Comparison of ENCODE assay signal across 15 mouse cellular contexts in the genomic region with DNA sequence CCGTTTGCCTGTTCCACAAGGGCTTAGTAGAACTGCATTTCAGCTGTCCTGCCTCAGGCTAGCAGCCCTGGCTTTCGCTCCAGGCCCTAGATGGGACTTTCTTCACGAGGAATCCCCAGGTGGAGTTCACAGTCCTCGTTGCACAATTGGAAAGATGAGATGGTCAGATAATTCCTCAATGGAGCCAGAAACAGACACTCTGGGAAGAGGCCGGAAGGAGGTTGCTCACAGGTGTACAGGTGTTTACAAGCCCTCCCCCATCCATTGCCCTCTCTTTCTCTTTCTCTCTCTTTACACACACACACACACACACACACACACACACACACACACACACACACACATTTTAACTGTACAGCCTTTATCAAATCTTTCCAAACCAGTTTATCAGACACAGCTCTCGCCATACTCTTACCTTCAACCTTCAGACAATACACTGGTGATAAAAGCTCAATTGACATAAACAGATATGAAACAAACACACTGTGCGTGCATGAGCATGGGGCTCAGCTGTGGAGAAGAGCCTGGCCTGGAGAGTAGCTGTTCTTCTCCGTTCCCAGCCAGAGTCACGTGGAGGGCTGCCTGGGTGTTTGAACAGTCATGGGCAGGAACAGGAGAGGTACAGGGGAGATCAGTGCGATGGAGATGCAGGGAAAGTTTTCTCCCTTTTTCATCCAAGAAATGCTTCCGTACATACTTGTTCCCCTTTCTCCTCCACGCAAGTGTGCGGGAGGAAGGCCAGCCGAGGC. TPM values are rescaled to one million over a fixed set of nuclear protein-coding genes. Genes with fewer than 3 reads are reported as not detected.
A peak's percentile ranks its signal among the peaks of the same experiment; 100 is the strongest.
DNase-seq lines count a peak whose midpoint lies in the region; ATAC-seq and TF ChIP-seq lines count a peak whose summit lies in the region.
"Had no signal": no experiment of that assay in that cellular context is flagged by ENCODE, and none has a peak within 500 bp of the region (broad histone marks: within the 10 kb centered on the region; RNA-seq: fewer than 3 reads in every experiment).

No protein-coding gene starts in this region.

- H3K9me3 ChIP-seq in forebrain, embryonic 10.5 days = peaks cover 3% of the 10 kb centered on the region; the same call in 1 of the 2 replicates
- H3K9me3 ChIP-seq in forebrain, embryonic 14.5 days (replicated peaks; ENCODE audit: control insufficient read depth, low read length) = no peaks in the 10 kb centered on the region
- no peaks in the 10 kb centered on the region for H3K9me3 ChIP-seq in midbrain, embryonic 12.5 days
- H3K9me3 ChIP-seq in midbrain, embryonic 14.5 days (ENCODE audit: control insufficient read depth, low read length) = no peaks in the 10 kb centered on the region
- H3K9me3 ChIP-seq in liver, embryonic 12.5 days (replicated peaks) = no peaks in the 10 kb centered on the region
- H3K9me3 ChIP-seq in stomach, postnatal 0 days (ENCODE audit: control insufficient read depth, low read length) = no peaks in the 10 kb centered on the region
- H3K9me3 ChIP-seq: limb, embryonic 13.5 days had no signal

- no peaks in the 10 kb centered on the region for H3K27me3 ChIP-seq in forebrain, embryonic 10.5 days (ENCODE audit: poor library complexity, severe bottlenecking)
- H3K27me3 ChIP-seq in forebrain, embryonic 14.5 days (replicated peaks; ENCODE audit: control insufficient read depth, insufficient read depth, low read length) = no peaks in the 10 kb centered on the region
- no peaks in the 10 kb centered on the region for H3K27me3 ChIP-seq in midbrain, embryonic 12.5 days
- H3K27me3 ChIP-seq in midbrain, embryonic 14.5 days (ENCODE audit: control insufficient read depth, insufficient read depth, low read length) = no peaks in the 10 kb centered on the region
- H3K27me3 ChIP-seq in liver, embryonic 12.5 days (replicated peaks) = no peaks in the 10 kb centered on the region
- H3K27me3 ChIP-seq in stomach, postnatal 0 days (ENCODE audit: control insufficient read depth, insufficient read depth, low read length) = no peaks in the 10 kb centered on the region
- H3K27me3 ChIP-seq: limb, embryonic 13.5 days had no signal

- H3K36me3 ChIP-seq in forebrain, embryonic 10.5 days (replicated peaks) = no peaks in the 10 kb centered on the region
- no peaks in the 10 kb centered on the region for H3K36me3 ChIP-seq in forebrain, embryonic 14.5 days (ENCODE audit: control insufficient read depth, insufficient read depth, low read length)
- H3K36me3 ChIP-seq in midbrain, embryonic 12.5 days = no peaks in the 10 kb centered on the region
- H3K36me3 ChIP-seq in midbrain, embryonic 14.5 days (ENCODE audit: control insufficient read depth, insufficient read depth, low read length) = no peaks in the 10 kb centered on the region
- no peaks in the 10 kb centered on the region for H3K36me3 ChIP-seq in liver, embryonic 12.5 days
- no peaks in the 10 kb centered on the region for H3K36me3 ChIP-seq in stomach, postnatal 0 days (ENCODE audit: control insufficient read depth, insufficient read depth, low read length)
- H3K36me3 ChIP-seq: limb, embryonic 13.5 days had no signal

- 0 out of 2 replicates have a peak overlapping the region, but pooled peaks have one; percentile 15 for H3K27ac ChIP-seq in forebrain, embryonic 10.5 days
- no peak overlapping the region for H3K27ac ChIP-seq in forebrain, embryonic 14.5 days (ENCODE audit: low read depth, low read length)
- no peak overlapping the region for H3K27ac ChIP-seq in midbrain, embryonic 12.5 days (replicated peaks)
- no peak overlapping the region for H3K27ac ChIP-seq in midbrain, embryonic 14.5 days (replicated peaks; ENCODE audit: low read depth, low read length)
- H3K27ac ChIP-seq in liver, embryonic 12.5 days = no peak overlapping the region
- H3K27ac ChIP-seq in stomach, postnatal 0 days (replicated peaks) = no peak overlapping the region
- H3K27ac ChIP-seq: heart, adult 2 months; limb, embryonic 13.5 days had no signal

- H3K4me1 ChIP-seq in forebrain, embryonic 10.5 days = peaks cover 55% of the 10 kb centered on the region
- peaks cover 9% of the 10 kb centered on the region for H3K4me1 ChIP-seq in forebrain, embryonic 14.5 days (ENCODE audit: control insufficient read depth, insufficient read depth, low read length)
- H3K4me1 ChIP-seq in midbrain, embryonic 12.5 days = peaks cover 33% of the 10 kb centered on the region
- H3K4me1 ChIP-seq in midbrain, embryonic 14.5 days (ENCODE audit: control insufficient read depth, insufficient read depth, low read length) = peaks cover 26% of the 10 kb centered on the region
- peaks cover 14% of the 10 kb centered on the region; the same call in 1 of the 2 replicates for H3K4me1 ChIP-seq in liver, embryonic 12.5 days
- H3K4me1 ChIP-seq in stomach, postnatal 0 days (replicated peaks; ENCODE audit: control insufficient read depth, insufficient read depth) = 0 out of 2 replicates have a peak, but pooled peaks cover 2% of the 10 kb centered on the region

- intact Hi-C loops in left cerebral cortex, postnatal 36 days (cut with DNase I) = no loop called here

- no peak for TF ChIP-seq CTCF in stomach, postnatal 0 days (IDR thresholded peaks at IDR 0.05; ENCODE audit: low read depth)

- TF ChIP-seq EP300 in stomach, postnatal 0 days (optimal IDR thresholded peaks at IDR 0.05) = no peak

- H3K4me3 ChIP-seq in forebrain, embryonic 10.5 days = no peak overlapping the region
- H3K4me3 ChIP-seq in forebrain, embryonic 14.5 days (ENCODE audit: low read depth, low read length) = no peak overlapping the region
- H3K4me3 ChIP-seq in midbrain, embryonic 12.5 days = no peak overlapping the region
- no peak overlapping the region for H3K4me3 ChIP-seq in midbrain, embryonic 14.5 days (replicated peaks; ENCODE audit: low read depth, low read length)
- H3K4me3 ChIP-seq in liver, embryonic 12.5 days = no peak overlapping the region
- no peak overlapping the region for H3K4me3 ChIP-seq in stomach, postnatal 0 days (ENCODE audit: low read depth, low read length)
- H3K4me3 ChIP-seq: heart, adult 2 months; limb, embryonic 13.5 days had no signal

- ATAC-seq in forebrain, embryonic 14.5 days = no peak
- 0 out of 2 replicates have a peak, but pooled peaks have one; percentile 41 for ATAC-seq in midbrain, embryonic 12.5 days (ENCODE audit: low FRiP score, low read depth)
- ATAC-seq in midbrain, embryonic 14.5 days (ENCODE audit: low FRiP score, low TSS enrichment) = no peak
- ATAC-seq in liver, embryonic 12.5 days = peak; percentile 54; the same call in 1 of the 2 replicates
- ATAC-seq in stomach, postnatal 0 days (ENCODE audit: low FRiP score, low TSS enrichment) = 0 out of 2 replicates have a peak, but pooled peaks have one; percentile 18
- ATAC-seq in inflammation-experienced regulatory T-cells, adult 6 months = no peak

- H3K9ac ChIP-seq in forebrain, embryonic 14.5 days (ENCODE audit: low read length) = no peak overlapping the region
- H3K9ac ChIP-seq in midbrain, embryonic 12.5 days (replicated peaks) = no peak overlapping the region
- no peak overlapping the region for H3K9ac ChIP-seq in midbrain, embryonic 14.5 days (replicated peaks; ENCODE audit: low read length)
- no peak overlapping the region for H3K9ac ChIP-seq in liver, embryonic 12.5 days
- H3K9ac ChIP-seq in stomach, postnatal 0 days (ENCODE audit: low read length) = no peak overlapping the region
- H3K9ac ChIP-seq: limb, embryonic 13.5 days had no signal

- H3K4me2 ChIP-seq in forebrain, embryonic 14.5 days (ENCODE audit: low read length) = no peak overlapping the region
- H3K4me2 ChIP-seq in midbrain, embryonic 12.5 days (replicated peaks) = no peak overlapping the region
- H3K4me2 ChIP-seq in midbrain, embryonic 14.5 days (ENCODE audit: low read length) = no peak overlapping the region
- no peak overlapping the region for H3K4me2 ChIP-seq in liver, embryonic 12.5 days
- no peak overlapping the region for H3K4me2 ChIP-seq in stomach, postnatal 0 days (replicated peaks; ENCODE audit: low read depth)
- H3K4me2 ChIP-seq: limb, embryonic 13.5 days had no signal

- WGBS in forebrain, embryonic 10.5 days = 85% methylated on average over 14 of the region's 14 CpGs
- 79% methylated on average over 14 of the region's 14 CpGs for WGBS in forebrain, embryonic 14.5 days
- 84% methylated on average over 14 of the region's 14 CpGs for WGBS in midbrain, embryonic 12.5 days
- 72% methylated on average over 14 of the region's 14 CpGs for WGBS in midbrain, embryonic 14.5 days
- 59% methylated on average over 14 of the region's 14 CpGs for WGBS in liver, embryonic 12.5 days (ENCODE audit: insufficient replicate concordance)
- WGBS in stomach, postnatal 0 days = 56% methylated on average over 14 of the region's 14 CpGs

- DNase-seq in forebrain, embryonic 10.5 days (ENCODE audit: extremely low spot score, low spot score) = no peak
- no peak for DNase-seq in forebrain, embryonic 14.5 days (ENCODE audit: low spot score)
- no peak for DNase-seq in midbrain, embryonic 14.5 days
- peak; percentile 25 for DNase-seq in stomach, postnatal 0 days (ENCODE audit: low spot score)
- no peak for DNase-seq in left cerebral cortex, postnatal 36 days (ENCODE audit: low spot score in 2 of 2)
- DNase-seq: adrenal gland, postnatal 10 days; cerebellum, adult 9-11 months; embryo, embryonic 11 days; heart, adult 2 months; kidney, adult 2 months; right cerebral cortex, postnatal 14 days had no signal

RNA-seq across cellular contexts. Expression of a gene that starts 58.3 kb away (rescaled TPM):
- 22.7 and 29.2 TPM in 2 replicates for polyA plus RNA-seq in forebrain, embryonic 10.5 days (2016; fragmentation: Nextera tagmentation; extraction: Ambion mirVana)
- 38.1 and 45.4 TPM in 2 replicates for polyA plus RNA-seq in forebrain, embryonic 14.5 days (2014; fragmentation: Nextera tagmentation; extraction: Ambion mirVana)
- polyA plus RNA-seq in midbrain, embryonic 12.5 days (2016; fragmentation: Nextera tagmentation; extraction: Ambion mirVana) = 38.3 and 38.7 TPM in 2 replicates
- polyA plus RNA-seq in midbrain, embryonic 14.5 days (2014; fragmentation: Nextera tagmentation; extraction: Ambion mirVana) = 56.5 and 59.8 TPM in 2 replicates
- 5.2 and 5.6 TPM in 2 replicates for polyA plus RNA-seq in liver, embryonic 12.5 days (2016; fragmentation: Nextera tagmentation; extraction: Ambion mirVana)
- polyA plus RNA-seq in stomach, postnatal 0 days (2015; fragmentation: Nextera tagmentation; extraction: Ambion mirVana) = 8.7 and 8.8 TPM in 2 replicates
- total RNA-seq in left cerebral cortex, postnatal 36 days (2021) = 100 to 1,000 TPM; 182 to 280 TPM
- polyA plus RNA-seq in inflammation-experienced regulatory T-cells, adult 6 months (2017; shearing (Covaris generic)) = 1 to 10 TPM; 3.1 to 9.4 (median 9.0) TPM

Comparison
In these comparisons a context has a peak if more than half of its experiments do, and no peak if none do; other contexts are left out.
1. ATAC-seq: peak in midbrain, embryonic 12.5 days (single experiment), liver, embryonic 12.5 days (single experiment) and stomach, postnatal 0 days (single experiment); none in forebrain, embryonic 14.5 days (single experiment), midbrain, embryonic 14.5 days (single experiment) and inflammation-experienced regulatory T-cells, adult 6 months (single experiment).